Mouse (Mus musculus) retina, postnatal 1 day (tissue): ENCODE measurements around the gene Prr15l.

Source experiments
- DNase-seq: peaks from one replicate; pipeline ENCODE4 v3.0.0-alpha.2; 2012

Gene Prr15l

GRCm38 (mm10) chr11:96950767-96951166 is 22.9 kb downstream of the Prr15l start:
- no peak for DNase-seq

GRCm38 (mm10) chr11:96952426-96952825 is 24.5 kb downstream of the Prr15l start:
- DNase-seq = no peak

GRCm38 (mm10) chr11:96952896-96953295 is 25.0 kb downstream of the Prr15l start:
- no peak for DNase-seq

- DNase-seq = no peak
These were observed 27.2 kb downstream of the Prr15l start for GRCm38 (mm10) chr11:96955094-96955493.

- no peak for DNase-seq
These were observed 28.3 kb downstream of the Prr15l start for GRCm38 (mm10) chr11:96956009-96956724.

GRCm38 (mm10) chr11:96957061-96957805 is 29.3 kb downstream of the Prr15l start:
- no peak for DNase-seq

- DNase-seq = peak; percentile 85
These were observed 35.7 kb downstream of the Prr15l start for GRCm38 (mm10) chr11:96963580-96963979.

- no peak for DNase-seq
These were observed 38.3 kb downstream of the Prr15l start for GRCm38 (mm10) chr11:96966172-96966571.

GRCm38 (mm10) chr11:96966914-96967543 is 39.1 kb downstream of the Prr15l start:
- no peak for DNase-seq

- DNase-seq = no peak
These were observed 39.8 kb downstream of the Prr15l start for GRCm38 (mm10) chr11:96967544-96968269.

- no peak for DNase-seq
These were observed 40.6 kb downstream of the Prr15l start for GRCm38 (mm10) chr11:96968476-96968875.

GRCm38 (mm10) chr11:96969280-96969722 is 41.4 kb downstream of the Prr15l start:
- DNase-seq = no peak

- DNase-seq = no peak
These were observed 41.8 kb downstream of the Prr15l start for GRCm38 (mm10) chr11:96969746-96970145.

- no peak for DNase-seq
These were observed 42.4 kb downstream of the Prr15l start for GRCm38 (mm10) chr11:96970341-96970740.

GRCm38 (mm10) chr11:96972906-96973305 is 45.0 kb downstream of the Prr15l start:
- DNase-seq = no peak

GRCm38 (mm10) chr11:96973426-96973964 is 45.6 kb downstream of the Prr15l start:
- DNase-seq = no peak

GRCm38 (mm10) chr11:96974813-96975212 is 46.9 kb downstream of the Prr15l start:
- DNase-seq = no peak

- DNase-seq = peak; percentile 51
These were observed 47.8 kb downstream of the Prr15l start for GRCm38 (mm10) chr11:96975511-96976378.

GRCm38 (mm10) chr11:96976379-96976687 is 48.4 kb downstream of the Prr15l start:
- no peak for DNase-seq

GRCm38 (mm10) chr11:96976911-96977591 is 49.1 kb downstream of the Prr15l start:
- peak; percentile 95 for DNase-seq
